In genomic region chr12:99965203-99966115, GRCm38 (mm10) we compare ENCODE assay signal across 8 mouse cellular contexts. TPM values are rescaled to one million over a fixed set of nuclear protein-coding genes. Genes with fewer than 3 reads are reported as not detected.
DNase-seq lines count a peak whose midpoint lies in the region; ATAC-seq and TF ChIP-seq lines count a peak whose summit lies in the region.

No protein-coding gene starts in this region.

- H3K9me3 ChIP-seq in embryonic facial prominence, embryonic 14.5 days (ENCODE audit: control insufficient read depth, low read length): no peaks in the 10 kb centered on the region
- H3K9me3 ChIP-seq in heart, postnatal 0 days (replicated peaks; ENCODE audit: control insufficient read depth, low read length): no peaks in the 10 kb centered on the region

- no peaks in the 10 kb centered on the region; the same call in 1 of the 2 replicates for H3K27me3 ChIP-seq in kidney, adult 2 months (replicated peaks; ENCODE audit: control insufficient read depth, insufficient read depth, low read length)
- peaks cover 74% of the 10 kb centered on the region for H3K27me3 ChIP-seq in embryonic facial prominence, embryonic 14.5 days (replicated peaks; ENCODE audit: control insufficient read depth, insufficient read depth, low read length)
- H3K27me3 ChIP-seq in heart, postnatal 0 days (ENCODE audit: control insufficient read depth, insufficient read depth, low read length): peaks cover 70% of the 10 kb centered on the region
- H3K27me3 ChIP-seq in splenic B cell, adult 2 months (ENCODE audit: control insufficient read depth, insufficient read depth, low read length, poor library complexity, severe bottlenecking): no peaks in the 10 kb centered on the region

- H3K9ac ChIP-seq in embryonic facial prominence, embryonic 14.5 days (ENCODE audit: low read depth, low read length): peak overlapping the region; percentile 61
- H3K9ac ChIP-seq in heart, postnatal 0 days (replicated peaks; ENCODE audit: low read depth, low read length): 0 out of 2 replicates have a peak overlapping the region, but pooled peaks have one; percentile 14

- TF ChIP-seq POLR2A in kidney, adult 2 months (IDR thresholded peaks at IDR 0.05; ENCODE audit: low read depth, low read length): no peak

- peak; percentile 26; the same call in 1 of the 2 replicates for ATAC-seq in embryonic facial prominence, embryonic 14.5 days (ENCODE audit: low read depth)
- peak; percentile 25; the same call in 1 of the 2 replicates for ATAC-seq in heart, postnatal 0 days (ENCODE audit: insufficient read depth, low read depth)
- ATAC-seq in megakaryocyte-erythroid progenitor cell, adult 5-6 weeks (replicated peaks; ENCODE audit: low FRiP score, low TSS enrichment, poor library complexity, severe bottlenecking): peak; percentile 22; the same call in 1 of the 2 replicates

- peak; percentile 25 for DNase-seq in kidney, adult 2 months
- no peak for DNase-seq in kidney, adult 9 months
- peak; percentile 60 for DNase-seq in R1 (ENCODE audit: low read depth, low spot score)
- peak; percentile 24 for DNase-seq in embryonic facial prominence, embryonic 14.5 days (ENCODE audit: low spot score)
- no peak for DNase-seq in heart, postnatal 0 days (ENCODE audit: low spot score)
- peak; percentile 37 to 46 for DNase-seq in layer of hippocampus, postnatal 36 days
- peak; percentile 41 for DNase-seq in splenic B cell, adult 2 months (ENCODE audit: low read depth, low spot score)

- no peak for TF ChIP-seq EP300 in heart, postnatal 0 days (IDR thresholded peaks at IDR 0.05; ENCODE audit: low read depth)

- H3K27ac ChIP-seq in kidney, adult 2 months (ENCODE audit: insufficient read depth, low read depth, low read length): no peak overlapping the region
- no peak overlapping the region for H3K27ac ChIP-seq in embryonic facial prominence, embryonic 14.5 days (replicated peaks; ENCODE audit: low read depth, low read length)
- H3K27ac ChIP-seq in heart, postnatal 0 days (ENCODE audit: low read depth): no peak overlapping the region

- under 1% methylated on average over 77 of the region's 77 CpGs for WGBS in kidney, adult 2 months
- WGBS in embryonic facial prominence, embryonic 14.5 days: under 1% methylated on average over 41 of the region's 77 CpGs
- under 1% methylated on average over 72 of the region's 77 CpGs for whole genome bisulfite sequencing in heart, postnatal 0 days

- peak overlapping the region; percentile 91 for H3K4me2 ChIP-seq in embryonic facial prominence, embryonic 14.5 days (ENCODE audit: low read depth, low read length)
- peak overlapping the region; percentile 83 for H3K4me2 ChIP-seq in heart, postnatal 0 days (ENCODE audit: low read depth, low read length)

- H3K4me1 ChIP-seq in kidney, adult 2 months (ENCODE audit: control insufficient read depth, insufficient read depth, low read length): 0 out of 2 replicates have a peak, but pooled peaks cover 4% of the 10 kb centered on the region
- H3K4me1 ChIP-seq in embryonic facial prominence, embryonic 14.5 days (ENCODE audit: control insufficient read depth, insufficient read depth, low read length): peaks cover 18% of the 10 kb centered on the region; the same call in 1 of the 2 replicates
- peaks cover 16% of the 10 kb centered on the region; the same call in 1 of the 2 replicates for H3K4me1 ChIP-seq in heart, postnatal 0 days (ENCODE audit: control insufficient read depth, insufficient read depth)

- no peaks in the 10 kb centered on the region for H3K36me3 ChIP-seq in kidney, adult 2 months (ENCODE audit: control insufficient read depth, insufficient read depth, low read length)
- H3K36me3 ChIP-seq in embryonic facial prominence, embryonic 14.5 days (ENCODE audit: control insufficient read depth, insufficient read depth, low read length): no peaks in the 10 kb centered on the region
- H3K36me3 ChIP-seq in heart, postnatal 0 days (replicated peaks; ENCODE audit: control insufficient read depth, insufficient read depth, low read length): no peaks in the 10 kb centered on the region
- H3K36me3 ChIP-seq in splenic B cell, adult 2 months (ENCODE audit: control insufficient read depth, insufficient read depth, low read length, poor library complexity, severe bottlenecking): no peaks in the 10 kb centered on the region

- TF ChIP-seq CTCF in kidney, adult 2 months (conservative IDR thresholded peaks at IDR 0.05; ENCODE audit: insufficient read depth, insufficient read length, low read depth, low read length): no peak
- no peak for TF ChIP-seq CTCF in heart, postnatal 0 days (IDR thresholded peaks at IDR 0.05; ENCODE audit: low read depth)

- H3K4me3 ChIP-seq in kidney, adult 2 months (ENCODE audit: insufficient read depth, low read depth, low read length): peak overlapping the region; percentile 38
- peak overlapping the region; percentile 47 for H3K4me3 ChIP-seq in embryonic facial prominence, embryonic 14.5 days (ENCODE audit: low read depth, low read length)
- peak overlapping the region; percentile 51 for H3K4me3 ChIP-seq in heart, postnatal 0 days (ENCODE audit: low read depth, low read length)

RNA-seq across cellular contexts. Expression of gene Kcnk13, which starts 1.2 kb away (rescaled TPM):
- 0.07 and 0.50 TPM in 2 replicates for polyA plus RNA-seq in kidney, adult 2 months (2012; rRNA removed)
- 3.4 and 4.6 TPM in 2 replicates for polyA plus RNA-seq in embryonic facial prominence, embryonic 14.5 days (2014; fragmentation: Nextera tagmentation; extraction: Ambion mirVana)
- 0.12 and 2.6 TPM in 2 replicates for total RNA-seq in heart, postnatal 0 days (2014; rRNA removed; ENCODE audit: low replicate concordance)
- polyA plus RNA-seq in heart, postnatal 0 days (2015; fragmentation: Nextera tagmentation; extraction: Ambion mirVana): 0.15 and 0.34 TPM in 2 replicates
- 1 to 10 TPM; 7.4 TPM for total RNA-seq in layer of hippocampus, postnatal 36 days (2021)
- not detected in 2 replicates for total RNA-seq in megakaryocyte-erythroid progenitor cell, adult 5-6 weeks (2014; fragmentation: Nextera tagmentation)
- total RNA-seq in megakaryocyte-erythroid progenitor cell, adult 5-6 weeks (2017): 0.38 TPM in 1 of 2 replicates, not detected in the other

Comparison
In these comparisons a context has a peak if more than half of its experiments do, and no peak if none do; other contexts are left out.
1. DNase-seq: peak in kidney, adult 2 months (single experiment), R1 (single experiment), embryonic facial prominence, embryonic 14.5 days (single experiment), layer of hippocampus, postnatal 36 days (2 of 2) and splenic B cell, adult 2 months (single experiment); none in kidney, adult 9 months (single experiment) and heart, postnatal 0 days (single experiment).
2. Peak in every context shown above with its lines, with median percentiles within 50 percentile points of each other: H3K4me3 ChIP-seq and ATAC-seq.